Mouse (Mus musculus): ENCODE measurements around the gene Olfr1183.
"Not testable (repeated sequence)": the region's sequence is repeated elsewhere in the genome, so short reads cannot be mapped to it uniquely, and the experiment has no call there.

Olfr1183 gene

DNA sequence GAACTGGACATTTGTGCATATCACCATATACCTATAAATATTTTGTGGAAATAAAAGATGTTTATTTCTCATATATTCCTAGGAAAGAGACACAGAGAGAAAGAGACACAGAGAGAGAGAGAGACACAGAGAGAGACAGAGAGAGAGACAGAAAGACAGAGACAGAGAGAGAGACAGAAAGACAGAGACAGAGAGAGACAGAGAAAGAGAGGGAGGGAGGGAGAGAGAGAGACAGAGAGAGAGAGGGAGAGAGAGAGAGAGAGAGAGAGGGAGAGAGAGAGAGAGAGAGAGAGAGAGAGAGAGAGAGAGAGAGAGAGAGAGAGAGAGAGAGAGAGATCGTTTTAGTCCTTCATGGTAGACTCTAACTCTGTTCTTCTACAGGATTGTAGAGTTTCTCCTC, at the start of gene Olfr1183:
Olfr1183 (plus strand) TSS at position 301 of the 400 bp plus-strand sequence.
- DNase-seq: not testable (repeated sequence)

DNA sequence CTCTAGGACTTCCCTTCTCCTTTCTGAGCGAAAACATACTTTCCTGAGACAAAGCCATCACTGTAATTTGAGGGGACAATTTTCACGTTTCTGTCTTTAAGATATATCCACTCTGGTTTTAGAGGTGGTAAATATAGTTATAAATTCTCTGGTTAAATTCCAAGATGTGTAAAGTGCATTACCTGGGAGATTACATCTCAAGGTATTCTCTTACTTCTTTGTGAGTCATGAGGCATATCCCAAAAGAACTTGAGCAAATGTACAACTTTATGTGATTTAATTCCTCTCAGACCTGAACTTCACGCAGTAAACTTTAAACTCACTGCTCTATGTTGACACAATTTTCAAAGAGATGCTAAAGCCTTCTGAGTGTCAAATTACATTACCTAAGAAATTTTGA, 48.3 kb upstream of the Olfr1183 start, which contains the start of gene Olfr1179:
Olfr1179 (minus strand) TSS at position 101 of the 400 bp plus-strand sequence.
- no peak for DNase-seq

DNA sequence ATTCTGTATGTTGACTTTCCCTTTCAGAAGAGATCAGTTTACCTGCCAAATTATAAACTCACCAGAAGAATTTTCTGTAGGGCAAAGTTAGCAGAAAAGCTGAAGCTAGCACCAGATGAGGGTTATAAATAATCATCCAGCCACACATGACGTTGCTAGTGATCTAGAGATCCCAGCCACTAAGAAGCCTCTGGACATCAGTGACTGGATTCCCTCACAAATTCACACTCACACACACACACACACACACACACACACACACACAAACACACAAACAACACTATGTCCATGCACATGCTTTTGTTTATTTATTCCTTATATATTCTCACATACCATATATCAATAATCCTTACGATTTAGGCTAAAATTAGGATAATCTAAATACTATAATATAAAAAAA, 35.6 kb upstream of the Olfr1183 start, which contains the start of gene Olfr1180:
Olfr1180 (minus strand) TSS at position 101 of the 400 bp plus-strand sequence.
- no peak for DNase-seq

DNA sequence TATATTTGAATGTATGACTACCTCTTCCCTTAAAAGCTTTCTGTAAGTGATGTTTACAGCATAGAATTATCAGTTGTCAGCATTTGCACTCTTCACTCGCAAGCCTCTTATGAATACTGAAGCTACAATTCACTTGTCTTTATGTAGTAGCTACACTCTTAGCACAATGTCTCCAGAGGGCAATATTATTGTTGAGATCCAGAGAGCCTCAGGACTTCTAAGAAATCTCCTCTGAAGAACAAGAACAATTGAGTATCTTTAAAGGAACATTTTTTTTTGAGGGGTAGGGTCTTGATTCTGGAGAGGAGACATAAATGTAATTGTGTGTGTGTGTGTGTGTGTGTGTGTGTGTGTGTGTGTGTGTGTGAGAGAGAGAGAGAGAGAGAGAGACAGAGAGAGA, 28.6 kb upstream of the Olfr1183 start, which contains the start of gene Olfr1181:
Olfr1181 (minus strand) TSS at position 101 of the 400 bp plus-strand sequence.
- no peak for DNase-seq

DNA sequence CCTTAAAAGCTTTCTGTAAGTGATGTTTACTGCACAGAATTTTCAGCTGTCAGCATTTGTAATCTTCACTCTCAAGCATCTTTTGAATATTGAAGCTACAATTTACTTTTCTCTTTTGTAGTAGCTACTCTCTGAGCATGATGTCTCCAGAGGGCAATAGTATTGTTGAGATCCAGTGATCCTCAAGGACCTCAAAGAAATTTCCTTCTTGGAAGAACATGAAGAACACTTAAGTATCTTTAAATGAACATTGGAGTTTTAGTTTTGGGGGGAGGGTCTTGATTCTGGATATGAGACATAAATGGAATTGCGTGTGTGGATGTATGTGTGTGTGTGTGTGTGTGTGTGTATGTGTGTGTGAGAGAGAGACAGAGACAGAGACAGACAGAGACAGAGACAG, 5.6 kb upstream of the Olfr1183 start, which contains the start of gene Gm13757:
Gm13757 (minus strand) TSS at position 101 of the 400 bp plus-strand sequence.
- DNase-seq: no peak

DNA sequence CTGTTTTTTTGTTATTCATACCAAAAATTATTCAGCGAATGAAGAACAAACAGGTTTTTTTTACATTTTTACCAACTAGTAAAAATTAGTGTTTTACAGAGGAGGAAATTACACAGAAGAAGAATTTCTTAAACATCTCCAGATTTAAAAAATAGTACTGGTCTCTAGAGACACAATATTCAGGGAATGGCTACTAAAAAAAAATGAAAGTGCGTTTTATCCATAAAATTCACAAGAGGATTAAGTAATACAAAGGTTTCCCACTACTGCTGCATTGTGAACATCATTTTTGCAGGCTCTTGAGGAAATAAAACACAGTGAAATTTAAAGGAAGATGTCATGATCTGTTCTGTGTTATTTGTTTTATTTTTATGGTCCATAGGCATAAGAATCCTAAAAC, 28.6 kb downstream of the Olfr1183 start, which contains the start of gene Olfr1184:
Olfr1184 (plus strand) TSS at position 301 of the 400 bp plus-strand sequence.
- DNase-seq: no peak

DNA sequence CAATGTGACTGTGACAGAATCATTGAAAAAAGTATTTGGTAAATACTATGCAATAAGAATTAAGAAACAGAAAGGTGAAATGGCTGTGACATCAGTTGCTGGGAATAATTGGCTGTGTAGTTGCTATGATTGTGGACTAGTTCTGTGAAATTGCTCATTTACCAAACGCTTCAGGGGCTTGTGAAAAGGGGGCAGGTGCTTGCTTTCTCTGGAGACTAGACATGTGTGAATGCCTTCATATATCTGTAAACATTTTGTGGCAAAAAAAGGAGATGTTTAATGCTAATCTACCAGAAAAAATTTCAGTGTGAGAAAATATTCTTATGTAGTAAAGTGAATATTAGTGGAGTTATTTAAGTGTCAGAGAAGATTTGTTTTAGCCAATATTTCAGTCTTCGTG, 38.4 kb downstream of the Olfr1183 start, which contains the start of gene Olfr1185-ps1:
Olfr1185-ps1 (plus strand) TSS at position 301 of the 400 bp plus-strand sequence.
- no peak for DNase-seq

DNA sequence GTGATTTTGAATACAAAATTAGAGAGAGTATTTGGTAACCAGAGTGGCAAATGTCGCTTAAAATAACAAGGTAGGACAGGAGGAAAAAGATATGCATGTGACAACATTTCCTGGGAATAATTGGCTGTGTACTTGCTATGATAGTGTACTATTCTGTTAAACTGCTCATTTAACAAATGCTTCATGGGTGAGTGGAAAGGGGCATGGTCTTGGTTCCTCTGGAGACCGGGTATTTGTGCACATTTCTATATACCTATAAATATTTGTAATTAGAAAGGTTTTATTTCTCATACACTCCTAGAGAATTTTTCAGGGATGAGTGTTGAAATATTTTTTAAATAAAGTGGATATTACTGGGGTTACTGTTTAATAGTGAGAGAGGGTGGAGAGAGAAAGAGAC, 63.6 kb downstream of the Olfr1183 start, which contains the start of gene Olfr1186:
Olfr1186 (plus strand) TSS at position 301 of the 400 bp plus-strand sequence.
- no peak for DNase-seq
